Mouse (Mus musculus): ENCODE data around the gene Rhoh. TPM values are rescaled to one million over a fixed set of nuclear protein-coding genes. Genes with fewer than 3 reads are reported as not detected.

Rhoh gene
- total and polyA plus RNA-seq, 3 experiments: 12.1 to 22.1 (median 18.9) TPM

DNA sequence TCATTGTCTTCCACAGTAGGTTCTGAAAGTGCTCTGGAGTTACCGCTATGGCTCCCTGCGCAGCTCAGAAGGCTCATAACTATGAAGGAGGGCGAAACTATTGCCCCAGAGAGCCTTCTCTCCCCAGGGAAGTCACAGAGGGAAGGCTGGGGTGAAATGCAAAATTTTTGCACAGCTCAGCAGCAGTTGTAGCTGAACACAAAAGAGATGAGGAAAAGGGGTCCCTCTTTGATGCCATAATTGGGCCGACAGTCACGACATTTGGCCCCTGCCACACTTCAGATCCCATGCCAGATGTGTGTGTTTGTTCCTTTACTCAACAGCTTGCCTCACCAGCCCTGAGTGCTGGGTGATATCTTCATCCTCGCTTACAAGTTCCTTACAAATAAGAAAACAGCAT is 65.7 kb downstream of the Rhoh start:
- no peak for DNase-seq (ENCODE audit: extremely low read depth)
- Histone ChIP-seq H3K9me3 (replicated peaks; ENCODE audit: low read length) (no peaks in the 10 kb centered on the region), H3K4me3 (replicated peaks in 1 of 3; ENCODE audit: low read depth in 2 of 3, low read length in 2 of 3, poor library complexity in 1 of 3) (no peak overlapping the region), H3K27me3 (replicated peaks) (peaks cover 7% of the 10 kb centered on the region), H3K36me3 (replicated peaks in 1 of 2; ENCODE audit: control insufficient read depth in 1 of 2, insufficient read depth in 1 of 2, low read length in 1 of 2) (no peaks in the 10 kb centered on the region), H3K4me1 (ENCODE audit: control insufficient read depth in 1 of 2, insufficient read depth in 2 of 2) (peaks cover 13 to 50% of the 10 kb centered on the region in 2 experiments), H3K9ac (ENCODE audit: insufficient read depth, low read depth) (no peak overlapping the region), H3K79me2 (replicated peaks; ENCODE audit: control insufficient read depth, extremely low read depth, insufficient read depth, poor library complexity, severe bottlenecking) (no peaks in the 10 kb centered on the region), H3K27ac (ENCODE audit: insufficient read depth, low read depth) (no peak overlapping the region), H3K4me2 (ENCODE audit: insufficient read depth, low read depth, poor library complexity, severe bottlenecking) (no peak overlapping the region)
- TF ChIP-seq MAX (IDR thresholded peaks at IDR 0.05; ENCODE audit: low read length) (no peak), TBP (conservative IDR thresholded peaks at IDR 0.05; ENCODE audit: low read depth, low read length) (no peak), MAZ (IDR thresholded peaks at IDR 0.05; ENCODE audit: low read depth, low read length) (no peak), CHD1 (IDR thresholded peaks at IDR 0.05; ENCODE audit: low read depth, low read length) (no peak), POLR2A (IDR thresholded peaks at IDR 0.05; ENCODE audit: low read depth, low read length) (no peak), ELF1 (IDR thresholded peaks at IDR 0.05; ENCODE audit: low read depth, low read length) (no peak), TCF12 (IDR thresholded peaks at IDR 0.05; ENCODE audit: low read depth, low read length) (no peak), E2F4 (IDR thresholded peaks at IDR 0.05; ENCODE audit: insufficient replicate concordance, low read depth, low read length) (no peak), RAD21 (IDR thresholded peaks at IDR 0.05; ENCODE audit: low read depth, low read length) (no peak), USF1 (IDR thresholded peaks at IDR 0.05; ENCODE audit: low read depth, low read length) (no peak), ZKSCAN1 (IDR thresholded peaks at IDR 0.05; ENCODE audit: borderline replicate concordance, low read depth, low read length) (no peak), ZNF384 (IDR thresholded peaks at IDR 0.05; ENCODE audit: low read depth, low read length) (no peak), NRF1 (IDR thresholded peaks at IDR 0.05; ENCODE audit: low read depth, low read length) (no peak), UBTF (IDR thresholded peaks at IDR 0.05; ENCODE audit: low read depth, low read length) (no peak), USF2 (conservative IDR thresholded peaks at IDR 0.05; ENCODE audit: low read depth, low read length) (no peak), CTCF (conservative IDR thresholded peaks at IDR 0.05 in 1 of 2, IDR thresholded peaks at IDR 0.05 in 1 of 2; ENCODE audit: low read depth in 2 of 2, low read length in 2 of 2) (no peak), SIN3A (IDR thresholded peaks at IDR 0.05; ENCODE audit: low read length) (no peak)
- in situ Hi-C loops (cut with MboI; ENCODE audit: low pct_ligation_motif_present, low pct_unique_long_range_greater_than_20kb, low sequenced_read_pairs) (no loop called here), dilution Hi-C loops (cut with MboI; ENCODE audit: extremely low pct_ligation_motif_present, extremely low pct_unique_long_range_greater_than_20kb, low sequenced_read_pairs) (no loop called here)

DNA sequence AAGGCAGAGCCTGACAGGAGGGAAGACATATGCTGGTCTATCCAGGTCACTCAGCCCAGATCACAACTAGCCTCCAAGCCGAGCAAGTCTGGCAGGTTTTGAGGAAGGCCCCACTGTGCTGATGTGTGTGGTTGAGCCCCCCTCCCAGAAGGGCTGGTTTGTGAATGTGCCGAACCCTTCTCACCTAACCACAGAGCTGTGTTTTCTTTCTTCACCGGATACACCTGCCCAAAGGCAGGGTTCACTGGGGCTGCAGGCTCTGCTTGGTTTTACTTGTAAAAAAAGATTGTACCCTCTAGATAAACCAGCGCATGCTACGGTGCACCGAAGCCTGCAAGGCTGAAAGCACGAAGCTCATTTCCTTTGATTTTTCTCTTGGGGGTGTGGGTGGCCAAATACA is 68.1 kb downstream of the Rhoh start:
- Histone ChIP-seq H3K79me2 (replicated peaks; ENCODE audit: control insufficient read depth, extremely low read depth, insufficient read depth, poor library complexity, severe bottlenecking) (no peaks in the 10 kb centered on the region), H3K27me3 (replicated peaks) (peaks cover 7% of the 10 kb centered on the region), H3K4me1 (ENCODE audit: control insufficient read depth in 1 of 2, insufficient read depth in 2 of 2) (peaks cover 18 to 68% of the 10 kb centered on the region in 2 experiments), H3K4me3 (replicated peaks in 1 of 3; ENCODE audit: low read depth in 2 of 3, low read length in 2 of 3, poor library complexity in 1 of 3) (no peak overlapping the region), H3K9ac (ENCODE audit: insufficient read depth, low read depth) (no peak overlapping the region), H3K27ac (ENCODE audit: insufficient read depth, low read depth) (no peak overlapping the region), H3K4me2 (ENCODE audit: insufficient read depth, low read depth, poor library complexity, severe bottlenecking) (no peak overlapping the region), H3K9me3 (replicated peaks; ENCODE audit: low read length) (peaks cover 7% of the 10 kb centered on the region), H3K36me3 (replicated peaks in 1 of 2; ENCODE audit: control insufficient read depth in 1 of 2, insufficient read depth in 1 of 2, low read length in 1 of 2) (no peaks in the 10 kb centered on the region)
- in situ Hi-C loops (cut with MboI; ENCODE audit: low pct_ligation_motif_present, low pct_unique_long_range_greater_than_20kb, low sequenced_read_pairs) (no loop called here), dilution Hi-C loops (cut with MboI; ENCODE audit: extremely low pct_ligation_motif_present, extremely low pct_unique_long_range_greater_than_20kb, low sequenced_read_pairs) (no loop called here)
- TF ChIP-seq TBP (conservative IDR thresholded peaks at IDR 0.05; ENCODE audit: low read depth, low read length) (0 out of 2 replicates have a peak, but pooled peaks have one; percentile 10), MAX (IDR thresholded peaks at IDR 0.05; ENCODE audit: low read length) (peak; percentile 76), ETS1 (conservative IDR thresholded peaks at IDR 0.05; ENCODE audit: low read depth, low read length) (peak; percentile 74), EP300 (IDR thresholded peaks at IDR 0.05; ENCODE audit: low read length) (peak; percentile 80), MAFK (IDR thresholded peaks at IDR 0.05; ENCODE audit: insufficient replicate concordance, low read length) (no peak), USF2 (conservative IDR thresholded peaks at IDR 0.05; ENCODE audit: low read depth, low read length) (no peak), UBTF (IDR thresholded peaks at IDR 0.05; ENCODE audit: low read depth, low read length) (no peak), TCF12 (IDR thresholded peaks at IDR 0.05; ENCODE audit: low read depth, low read length) (peak; percentile 86), POLR2A (IDR thresholded peaks at IDR 0.05; ENCODE audit: low read depth, low read length) (no peak), JUND (conservative IDR thresholded peaks at IDR 0.05; ENCODE audit: low read depth, low read length) (no peak), BHLHE40 (IDR thresholded peaks at IDR 0.05; ENCODE audit: low read depth, low read length) (peak; percentile 75), ZNF384 (IDR thresholded peaks at IDR 0.05; ENCODE audit: low read depth, low read length) (peak; percentile 59; the same call in 1 of the 2 replicates), ZC3H11A (IDR thresholded peaks at IDR 0.05; ENCODE audit: low read depth, low read length) (no peak)
- DNase-seq (ENCODE audit: extremely low read depth): peak; percentile 79

Measured in CH12.LX (cell line).